7 mouse cellular contexts compared by ENCODE assay signal in the genomic region with DNA sequence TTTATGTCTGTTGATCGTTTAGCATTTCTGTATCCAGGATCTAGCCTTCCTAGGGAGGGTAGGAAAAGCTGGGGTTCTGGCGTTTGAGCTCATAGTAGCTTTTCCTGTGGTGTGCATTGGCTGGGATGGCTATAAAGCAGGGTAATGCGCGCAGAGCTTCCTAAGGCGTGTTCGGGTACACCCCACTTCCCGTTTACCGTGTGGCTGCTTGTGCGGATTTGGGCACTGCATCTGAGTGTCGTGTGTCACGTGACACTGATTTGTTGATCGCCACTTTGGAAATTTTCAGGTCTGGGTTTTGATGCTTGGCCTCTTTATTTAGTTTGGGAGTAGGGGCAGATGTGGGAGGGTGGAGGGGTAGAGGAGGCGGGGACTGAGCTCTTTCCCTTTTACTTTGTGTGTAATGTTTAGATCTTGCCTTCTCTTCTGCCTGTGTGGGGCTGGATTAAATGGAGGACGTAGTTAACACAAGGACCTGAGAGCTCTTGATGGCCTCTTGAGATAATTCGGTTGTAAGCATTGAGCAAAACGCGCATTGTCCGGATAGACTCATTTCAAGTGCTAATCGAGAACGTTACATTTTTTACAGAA.
A peak's percentile ranks its signal among the peaks of the same experiment; 100 is the strongest.
DNase-seq lines count a peak whose midpoint lies in the region; ATAC-seq lines count a peak whose summit lies in the region.

No protein-coding gene starts in this region.

- ATAC-seq in activated CD4-positive, CD25-positive, alpha-beta regulatory T cell, adult 4 months, result no peak

- H3K9me3 ChIP-seq in embryonic facial prominence, embryonic 10.5 days, result no peaks in the 10 kb centered on the region

- DNase-seq in embryonic facial prominence, embryonic 10.5 days (ENCODE audit: low spot score), result no peak
- peak; percentile 72 for DNase-seq in heart, adult 8-10 months (ENCODE audit: low spot score)
- DNase-seq in kidney, adult 9 months, result peak; percentile 39
- peak; percentile 59 for DNase-seq in lung, postnatal 25 days (ENCODE audit: low spot score)
- DNase-seq in Muller cell, postnatal 12 days (ENCODE audit: inconsistent ontology term), result no peak
- no peak for DNase-seq in right cerebral cortex, postnatal 4 days

- 0 out of 2 replicates have a peak, but pooled peaks cover 4% of the 10 kb centered on the region for H3K27me3 ChIP-seq in embryonic facial prominence, embryonic 10.5 days (replicated peaks; ENCODE audit: low read depth, poor library complexity, severe bottlenecking)

- peak overlapping the region; percentile 60 for H3K27ac ChIP-seq in embryonic facial prominence, embryonic 10.5 days (replicated peaks)

- WGBS in embryonic facial prominence, embryonic 10.5 days, result 48% methylated on average over 20 of the region's 20 CpGs

- no peaks in the 10 kb centered on the region for H3K36me3 ChIP-seq in embryonic facial prominence, embryonic 10.5 days (replicated peaks)

- 0 out of 2 replicates have a peak overlapping the region, but pooled peaks have one; percentile 13 for H3K4me3 ChIP-seq in embryonic facial prominence, embryonic 10.5 days

- H3K4me1 ChIP-seq in embryonic facial prominence, embryonic 10.5 days, result peaks cover 55% of the 10 kb centered on the region

Comparison
In these comparisons a context has a peak if more than half of its experiments do, and no peak if none do; other contexts are left out.
1. DNase-seq: peak in heart, adult 8-10 months (single experiment), kidney, adult 9 months (single experiment) and lung, postnatal 25 days (single experiment); none in embryonic facial prominence, embryonic 10.5 days (single experiment), Muller cell, postnatal 12 days (single experiment) and right cerebral cortex, postnatal 4 days (single experiment).